Mouse (Mus musculus): ENCODE results near the gene Edc4. TPM values are rescaled to one million over a fixed set of nuclear protein-coding genes. Genes with fewer than 3 reads are reported as not detected.
A peak's percentile ranks its signal among the peaks of the same experiment; 100 is the strongest.

Gene Edc4
- total RNA-seq, 2 experiments from 2014 or later: 56.9 to 68.4 TPM

GRCm38 (mm10) chr8:105860143-105860981 lies 20.3 kb upstream of the Edc4 start, which contains the start of gene Nutf2:
Nutf2 (plus strand) TSS chr8:105860580.
- intact Hi-C loops (cut with DNase I): loop anchor here (2.0 kb wide), 1 partner anchor 20 kb away; the partner anchor contains the start of gene Edc4
- peak; percentile 92 to 93 for DNase-seq (ENCODE audit: low spot score in 2 of 2)

GRCm38 (mm10) chr8:105861951-105862350 lies 18.7 kb upstream of the Edc4 start:
- intact Hi-C loops (cut with DNase I): loop anchor here (2.0 kb wide), 1 partner anchor 19 kb away; the partner anchor contains the start of gene Edc4
- no peak for DNase-seq (ENCODE audit: low spot score in 2 of 2)

- no peak for DNase-seq (ENCODE audit: low spot score in 2 of 2)
- intact Hi-C loops (cut with DNase I): no loop called here
These were observed 14.2 kb upstream of the Edc4 start for GRCm38 (mm10) chr8:105866364-105867029.

GRCm38 (mm10) chr8:105874301-105874700 lies 6.4 kb upstream of the Edc4 start:
- intact Hi-C loops (cut with DNase I): no loop called here
- peak in 1 of 2 experiments; percentile 49 for DNase-seq (ENCODE audit: low spot score in 2 of 2)

- intact Hi-C loops (cut with DNase I): loop anchor here (5.0 kb wide), 1 partner anchor 122 kb away; the partner anchor contains the start of gene Ddx28
- no peak for DNase-seq (ENCODE audit: low spot score in 2 of 2)
These were observed 9.2 kb downstream of the Edc4 start for GRCm38 (mm10) chr8:105889756-105890465.

- intact Hi-C loops (cut with DNase I): loop anchor here (5.0 kb wide), 1 partner anchor 121 kb away; the partner anchor contains the start of gene Ddx28
- DNase-seq (ENCODE audit: low spot score in 2 of 2): peak; percentile 42 to 48
These were observed 10.2 kb downstream of the Edc4 start for GRCm38 (mm10) chr8:105890870-105891269.

GRCm38 (mm10) chr8:105892432-105892831 lies 11.8 kb downstream of the Edc4 start:
- DNase-seq (ENCODE audit: low spot score in 2 of 2): peak in 1 of 2 experiments; percentile 36
- intact Hi-C loops (cut with DNase I): loop anchor here (2.0 to 5.0 kb wide), 2 partner anchors 38 to 120 kb away; partner anchors contain the start of gene Ddx28

GRCm38 (mm10) chr8:105893339-105893738 lies 12.7 kb downstream of the Edc4 start, which contains the start of gene Nrn1l:
Nrn1l (plus strand) TSS chr8:105893567.
- DNase-seq (ENCODE audit: low spot score in 2 of 2): peak; percentile 78 to 81
- intact Hi-C loops (cut with DNase I): loop anchor here (2.0 to 5.0 kb wide), 2 partner anchors 37 to 119 kb away; partner anchors contain the start of gene Ddx28

GRCm38 (mm10) chr8:105897801-105898480 lies 17.3 kb downstream of the Edc4 start:
- no peak for DNase-seq (ENCODE audit: low spot score in 2 of 2)
- intact Hi-C loops (cut with DNase I): no loop called here

- DNase-seq (ENCODE audit: low spot score in 2 of 2): peak; percentile 93 to 94
- intact Hi-C loops (cut with DNase I): no loop called here
These were observed 19.7 kb downstream of the Edc4 start, which contains the start of gene Pskh1 for GRCm38 (mm10) chr8:105900180-105900940. Pskh1 (plus strand) TSS chr8:105900441.

- intact Hi-C loops (cut with DNase I): no loop called here
- no peak for DNase-seq (ENCODE audit: low spot score in 2 of 2)
These were observed 20.4 kb downstream of the Edc4 start for GRCm38 (mm10) chr8:105900941-105901616.

GRCm38 (mm10) chr8:105919390-105919789 lies 38.7 kb downstream of the Edc4 start:
- no peak for DNase-seq (ENCODE audit: low spot score in 2 of 2)

GRCm38 (mm10) chr8:105925123-105925522 lies 44.4 kb downstream of the Edc4 start:
- peak in 1 of 2 experiments; percentile 41 for DNase-seq (ENCODE audit: low spot score in 2 of 2)
- intact Hi-C loops (cut with DNase I): no loop called here

More at GRCm38 (mm10) chr8:105919390-105919789, 38.7 kb downstream of the Edc4 start:
- intact Hi-C loops (cut with DNase I): no loop called here

GRCm38 (mm10) chr8:105930602-105931001 lies 49.9 kb downstream of the Edc4 start:
- intact Hi-C loops (cut with DNase I): loop anchor here (2.0 kb wide), 2 partner anchors 38 to 216 kb away; partner anchors contain the start of gene Nrn1l
- DNase-seq (ENCODE audit: low spot score in 2 of 2): peak; percentile 80 to 82

GRCm38 (mm10) chr8:105931271-105931670 lies 50.6 kb downstream of the Edc4 start:
- DNase-seq (ENCODE audit: low spot score in 2 of 2): peak; percentile 50 to 66

GRCm38 (mm10) chr8:105932525-105932924 lies 51.8 kb downstream of the Edc4 start:
- no peak for DNase-seq (ENCODE audit: low spot score in 2 of 2)
- intact Hi-C loops (cut with DNase I): no loop called here

More at GRCm38 (mm10) chr8:105931271-105931670, 50.6 kb downstream of the Edc4 start:
- intact Hi-C loops (cut with DNase I): loop anchor here (2.0 kb wide), 2 partner anchors 38 to 216 kb away; partner anchors contain the start of gene Nrn1l

- intact Hi-C loops (cut with DNase I): no loop called here
- DNase-seq (ENCODE audit: low spot score in 2 of 2): no peak
These were observed 53.1 kb downstream of the Edc4 start, which contains the start of gene Ctrl for GRCm38 (mm10) chr8:105933762-105934161. Ctrl (minus strand) TSS chr8:105933862.
